ENCODE assay signal across 13 mouse cellular contexts in genomic region chr7:140675863-140676262, GRCm38 (mm10). TPM values are rescaled to one million over a fixed set of nuclear protein-coding genes. Genes with fewer than 3 reads are reported as not detected.
DNase-seq lines count a peak whose midpoint lies in the region; ATAC-seq and TF ChIP-seq lines count a peak whose summit lies in the region.
"Had no signal": no experiment of that assay in that cellular context is flagged by ENCODE, and none has a peak within 500 bp of the region (broad histone marks: within the 10 kb centered on the region; RNA-seq: fewer than 3 reads in every experiment).

No protein-coding gene starts in this region.

- no peak overlapping the region for H3K9ac ChIP-seq in heart, embryonic 11.5 days (ENCODE audit: low read depth, low read length)
- H3K9ac ChIP-seq in hindbrain, embryonic 12.5 days = no peak overlapping the region
- no peak overlapping the region for H3K9ac ChIP-seq in midbrain, embryonic 15.5 days

- no peaks in the 10 kb centered on the region for H3K36me3 ChIP-seq in heart, embryonic 11.5 days (ENCODE audit: control insufficient read depth, insufficient read depth, low read length)
- no peaks in the 10 kb centered on the region for H3K36me3 ChIP-seq in hindbrain, embryonic 12.5 days
- no peaks in the 10 kb centered on the region for H3K36me3 ChIP-seq in midbrain, embryonic 15.5 days (replicated peaks)

- 1% methylated on average over 6 of the region's 6 CpGs for WGBS in heart, embryonic 11.5 days (ENCODE audit: insufficient replicate concordance)
- WGBS in hindbrain, embryonic 12.5 days = 17% methylated on average over 2 of the region's 6 CpGs
- WGBS in midbrain, embryonic 15.5 days = 2% methylated on average over 6 of the region's 6 CpGs
- WGBS in cerebellum, adult 2 months = 1% methylated on average over 5 of the region's 6 CpGs

- H3K4me1 ChIP-seq in heart, embryonic 11.5 days (ENCODE audit: control insufficient read depth, insufficient read depth, low read length) = no peaks in the 10 kb centered on the region
- H3K4me1 ChIP-seq in hindbrain, embryonic 12.5 days = 0 out of 2 replicates have a peak, but pooled peaks cover 4% of the 10 kb centered on the region
- no peaks in the 10 kb centered on the region for H3K4me1 ChIP-seq in midbrain, embryonic 15.5 days
- H3K4me1 ChIP-seq in cerebellum, adult 2 months (ENCODE audit: control insufficient read depth, insufficient read depth, low read length) = no peaks in the 10 kb centered on the region

- H3K4me3 ChIP-seq in heart, embryonic 11.5 days (ENCODE audit: low read depth, low read length) = no peak overlapping the region
- no peak overlapping the region for H3K4me3 ChIP-seq in hindbrain, embryonic 12.5 days
- H3K4me3 ChIP-seq in midbrain, embryonic 15.5 days = peak overlapping the region; percentile 18; the same call in 1 of the 2 replicates
- H3K4me3 ChIP-seq in cerebellum, adult 2 months (replicated peaks; ENCODE audit: insufficient read depth, low read depth, low read length) = no peak overlapping the region

- no peak for TF ChIP-seq CTCF in cerebellum, adult 2 months (IDR thresholded peaks at IDR 0.05; ENCODE audit: borderline replicate concordance, insufficient read depth, low read depth, low read length)

- H3K27me3 ChIP-seq in heart, embryonic 11.5 days (ENCODE audit: control insufficient read depth, insufficient read depth, low read length) = no peaks in the 10 kb centered on the region
- no peaks in the 10 kb centered on the region for H3K27me3 ChIP-seq in hindbrain, embryonic 12.5 days
- no peaks in the 10 kb centered on the region for H3K27me3 ChIP-seq in midbrain, embryonic 15.5 days (replicated peaks)
- H3K27me3 ChIP-seq in cerebellum, adult 2 months (ENCODE audit: control insufficient read depth, insufficient read depth, low read length) = no peaks in the 10 kb centered on the region

- H3K27ac ChIP-seq in heart, embryonic 11.5 days (ENCODE audit: low read depth, low read length) = no peak overlapping the region
- H3K27ac ChIP-seq in hindbrain, embryonic 12.5 days = no peak overlapping the region
- no peak overlapping the region for H3K27ac ChIP-seq in midbrain, embryonic 15.5 days
- no peak overlapping the region for H3K27ac ChIP-seq in cerebellum, adult 2 months (ENCODE audit: insufficient read depth, low read length)
- H3K27ac ChIP-seq: kidney, postnatal 0 days had no signal

- no peaks in the 10 kb centered on the region for H3K9me3 ChIP-seq in heart, embryonic 11.5 days (replicated peaks; ENCODE audit: control insufficient read depth, low read length)
- peaks cover 15% of the 10 kb centered on the region; the same call in 1 of the 2 replicates for H3K9me3 ChIP-seq in hindbrain, embryonic 12.5 days (replicated peaks)
- no peaks in the 10 kb centered on the region; the same call in 1 of the 2 replicates for H3K9me3 ChIP-seq in midbrain, embryonic 15.5 days

- no peak for TF ChIP-seq POLR2A in cerebellum, adult 2 months (IDR thresholded peaks at IDR 0.05; ENCODE audit: borderline replicate concordance, insufficient read depth, low read length)

- 0 out of 2 replicates have a peak, but pooled peaks have one; percentile 22 for ATAC-seq in heart, embryonic 11.5 days (replicated peaks; ENCODE audit: insufficient number of reproducible peaks, low FRiP score, low TSS enrichment)
- no peak for ATAC-seq in hindbrain, embryonic 12.5 days (ENCODE audit: low FRiP score)
- no peak for ATAC-seq in midbrain, embryonic 15.5 days (replicated peaks)

- H3K4me2 ChIP-seq in heart, embryonic 11.5 days = peak overlapping the region; percentile 47
- H3K4me2 ChIP-seq in hindbrain, embryonic 12.5 days (replicated peaks) = peak overlapping the region; percentile 34
- H3K4me2 ChIP-seq in midbrain, embryonic 15.5 days = peak overlapping the region; percentile 38

- no peak for DNase-seq in heart, adult 8-10 months (ENCODE audit: low spot score)
- peak; percentile 17 for DNase-seq in R1 (ENCODE audit: low read depth, low spot score)
- no peak for DNase-seq in urinary bladder, adult 2 months (ENCODE audit: low spot score)
- DNase-seq in layer of hippocampus, postnatal 36 days = no peak
- no peak for DNase-seq in cerebellum, adult 2 months
- DNase-seq: cerebellum, postnatal 10 days had no signal

RNA-seq across cellular contexts. Expression of gene Olfr45, which starts 5.9 kb away (rescaled TPM):
- polyA plus RNA-seq in heart, embryonic 11.5 days (2014; fragmentation: Nextera tagmentation; extraction: Ambion mirVana) = not detected in 2 replicates
- not detected for total RNA-seq in heart, adult 8-10 months (2022)
- polyA plus RNA-seq in hindbrain, embryonic 12.5 days (2016; fragmentation: Nextera tagmentation; extraction: Ambion mirVana) = not detected in 2 replicates
- polyA plus RNA-seq in midbrain, embryonic 15.5 days (2015; fragmentation: Nextera tagmentation; extraction: Ambion mirVana) = not detected in 2 replicates
- polyA plus RNA-seq in urinary bladder, adult 2 months (2012; rRNA removed) = not detected in 2 replicates
- under 1 TPM; 0.10 TPM for total RNA-seq in layer of hippocampus, postnatal 36 days (2021)
- polyA plus RNA-seq in cerebellum, adult 2 months (2012; rRNA removed) = not detected in 2 replicates
- total RNA-seq: megakaryocyte progenitor cell, adult 5-6 weeks had no signal
- polyA plus RNA-seq: C2C12; kidney, postnatal 0 days had no signal

RNA-seq across cellular contexts. Expression of gene Olfr539, which starts 16.1 kb away (rescaled TPM):
- polyA plus RNA-seq in heart, embryonic 11.5 days (2014; fragmentation: Nextera tagmentation; extraction: Ambion mirVana) = not detected in 2 replicates
- total RNA-seq in heart, adult 8-10 months (2022) = not detected
- polyA plus RNA-seq in hindbrain, embryonic 12.5 days (2016; fragmentation: Nextera tagmentation; extraction: Ambion mirVana) = not detected in 2 replicates
- polyA plus RNA-seq in midbrain, embryonic 15.5 days (2015; fragmentation: Nextera tagmentation; extraction: Ambion mirVana) = not detected in 2 replicates
- under 0.01 TPM in 1 of 2 replicates, not detected in the other for polyA plus RNA-seq in urinary bladder, adult 2 months (2012; rRNA removed)
- under 1 TPM; 0.17 to 0.43 TPM for total RNA-seq in layer of hippocampus, postnatal 36 days (2021)
- polyA plus RNA-seq in cerebellum, adult 2 months (2012; rRNA removed) = not detected in 2 replicates
- total RNA-seq: megakaryocyte progenitor cell, adult 5-6 weeks had no signal
- polyA plus RNA-seq: C2C12; kidney, postnatal 0 days had no signal

RNA-seq across cellular contexts. Expression of gene Olfr541, which starts 21.2 kb away (rescaled TPM):
- not detected in 2 replicates for polyA plus RNA-seq in heart, embryonic 11.5 days (2014; fragmentation: Nextera tagmentation; extraction: Ambion mirVana)
- not detected for total RNA-seq in heart, adult 8-10 months (2022)
- not detected in 2 replicates for polyA plus RNA-seq in hindbrain, embryonic 12.5 days (2016; fragmentation: Nextera tagmentation; extraction: Ambion mirVana)
- not detected in 2 replicates for polyA plus RNA-seq in midbrain, embryonic 15.5 days (2015; fragmentation: Nextera tagmentation; extraction: Ambion mirVana)
- not detected in 2 replicates for polyA plus RNA-seq in urinary bladder, adult 2 months (2012; rRNA removed)
- not detected for total RNA-seq in layer of hippocampus, postnatal 36 days (2021)
- not detected in 2 replicates for polyA plus RNA-seq in cerebellum, adult 2 months (2012; rRNA removed)
- total RNA-seq: megakaryocyte progenitor cell, adult 5-6 weeks had no signal
- polyA plus RNA-seq: C2C12; kidney, postnatal 0 days; limb, embryonic 14.5 days had no signal

RNA-seq across cellular contexts. Expression of gene Olfr53, which starts 29.6 kb away (rescaled TPM):
- not detected in 2 replicates for polyA plus RNA-seq in heart, embryonic 11.5 days (2014; fragmentation: Nextera tagmentation; extraction: Ambion mirVana)
- total RNA-seq in heart, adult 8-10 months (2022) = not detected
- polyA plus RNA-seq in hindbrain, embryonic 12.5 days (2016; fragmentation: Nextera tagmentation; extraction: Ambion mirVana) = not detected in 2 replicates
- polyA plus RNA-seq in midbrain, embryonic 15.5 days (2015; fragmentation: Nextera tagmentation; extraction: Ambion mirVana) = not detected in 2 replicates
- not detected in 2 replicates for polyA plus RNA-seq in urinary bladder, adult 2 months (2012; rRNA removed)
- not detected for total RNA-seq in layer of hippocampus, postnatal 36 days (2021)
- polyA plus RNA-seq in cerebellum, adult 2 months (2012; rRNA removed) = not detected in 2 replicates
- total RNA-seq: megakaryocyte progenitor cell, adult 5-6 weeks had no signal
- polyA plus RNA-seq: C2C12; kidney, postnatal 0 days; limb, embryonic 14.5 days had no signal

RNA-seq across cellular contexts. Expression of gene Olfr61, which starts 47.1 kb away (rescaled TPM):
- polyA plus RNA-seq in heart, embryonic 11.5 days (2014; fragmentation: Nextera tagmentation; extraction: Ambion mirVana) = not detected in 2 replicates
- not detected for total RNA-seq in heart, adult 8-10 months (2022)
- not detected in 2 replicates for polyA plus RNA-seq in hindbrain, embryonic 12.5 days (2016; fragmentation: Nextera tagmentation; extraction: Ambion mirVana)
- polyA plus RNA-seq in midbrain, embryonic 15.5 days (2015; fragmentation: Nextera tagmentation; extraction: Ambion mirVana) = not detected in 2 replicates
- not detected in 2 replicates for polyA plus RNA-seq in urinary bladder, adult 2 months (2012; rRNA removed)
- under 1 TPM in 1 of 2 experiments, not detected in 1; 0.37 TPM for total RNA-seq in layer of hippocampus, postnatal 36 days (2021)
- not detected in 2 replicates for polyA plus RNA-seq in cerebellum, adult 2 months (2012; rRNA removed)
- total RNA-seq: megakaryocyte progenitor cell, adult 5-6 weeks had no signal
- polyA plus RNA-seq: C2C12; kidney, postnatal 0 days; limb, embryonic 14.5 days had no signal
